Mouse (Mus musculus) kidney, postnatal 25 days (tissue): ENCODE data around the gene Bspry.

Source experiments
- DNase-seq, 2 experiments: peaks; one replicate each; pipeline ENCODE4 v3.0.0; 2021; ENCODE audit warnings: mixed read lengths in 2 of 2

Gene Bspry

GRCm38 (mm10) chr4:62480709-62481605 is 1.1 kb downstream of the Bspry start:
- peak; percentile 56 to 60 for DNase-seq

GRCm38 (mm10) chr4:62484928-62485327 is 5.1 kb downstream of the Bspry start:
- DNase-seq: no peak

- DNase-seq: peak; percentile 20 to 51
These were observed 5.8 kb downstream of the Bspry start for GRCm38 (mm10) chr4:62485450-62486161.

- DNase-seq: no peak
These were observed 6.4 kb downstream of the Bspry start for GRCm38 (mm10) chr4:62486162-62486696.

- no peak for DNase-seq
These were observed 7.3 kb downstream of the Bspry start for GRCm38 (mm10) chr4:62487172-62487571.

- DNase-seq: no peak
These were observed 8.1 kb downstream of the Bspry start for GRCm38 (mm10) chr4:62487914-62488313.

GRCm38 (mm10) chr4:62492682-62493081 is 12.8 kb downstream of the Bspry start:
- no peak for DNase-seq

- DNase-seq: no peak
These were observed 14.4 kb downstream of the Bspry start for GRCm38 (mm10) chr4:62494230-62494629.

- peak; percentile 83 to 91 for DNase-seq
These were observed 16.1 kb downstream of the Bspry start for GRCm38 (mm10) chr4:62495946-62496345.

- peak; percentile 84 to 93 for DNase-seq
These were observed 17.0 kb downstream of the Bspry start for GRCm38 (mm10) chr4:62496815-62497214.

- no peak for DNase-seq
These were observed 20.9 kb downstream of the Bspry start for GRCm38 (mm10) chr4:62500799-62501198.

GRCm38 (mm10) chr4:62501534-62501933 is 21.7 kb downstream of the Bspry start:
- DNase-seq: no peak

GRCm38 (mm10) chr4:62501964-62502732 is 22.3 kb downstream of the Bspry start:
- DNase-seq: peak; percentile 95 to 96

GRCm38 (mm10) chr4:62502969-62503368 is 23.1 kb downstream of the Bspry start:
- DNase-seq: peak; percentile 49 to 81

- no peak for DNase-seq
These were observed 23.6 kb downstream of the Bspry start, which contains the start of gene Hdhd3 for GRCm38 (mm10) chr4:62503374-62503970. TSS of gene Hdhd3 (minus strand) at chr4:62503467.

- DNase-seq: peak in 1 of 2 experiments; percentile 45
These were observed 26.1 kb downstream of the Bspry start for GRCm38 (mm10) chr4:62505991-62506390.

- DNase-seq: peak; percentile 60 to 68
These were observed 26.9 kb downstream of the Bspry start for GRCm38 (mm10) chr4:62506798-62507197.

GRCm38 (mm10) chr4:62508839-62509238 is 29.0 kb downstream of the Bspry start:
- peak; percentile 40 to 77 for DNase-seq

- peak; percentile 86 to 94 for DNase-seq
These were observed 30.1 kb downstream of the Bspry start for GRCm38 (mm10) chr4:62509946-62510345.

GRCm38 (mm10) chr4:62513998-62514506 is 34.2 kb downstream of the Bspry start:
- DNase-seq: peak in 1 of 2 experiments; percentile 41

- DNase-seq: no peak
These were observed 35.1 kb downstream of the Bspry start for GRCm38 (mm10) chr4:62514995-62515394.

GRCm38 (mm10) chr4:62515490-62515889 is 35.6 kb downstream of the Bspry start:
- peak in 1 of 2 experiments; percentile 68 for DNase-seq
